Mouse (Mus musculus) mouse embryonic stem cell (cell line): ENCODE measurements around the gene Rprml.

Source experiments
- in situ Hi-C, 2 experiments: fragments of 300-500 bp; cut with MboI; formaldehyde crosslinking; loops; 1 replicate in 1 of 2; 3 replicates in 1 of 2; pipeline ENCODE4 v1.14.3; 2019 to 2020; ENCODE audit warnings: low sequenced_read_pairs in 2 of 2, low pct_unique_long_range_greater_than_20kb in 1 of 2, mixed read lengths in 1 of 2; ENCODE audit not compliant: unreplicated experiment in 1 of 2

Gene Rprml

GRCm38 (mm10) chr11:103649301-103649982 is at the start of gene Rprml:
Gene Rprml, plus strand, starts transcription at chr11:103649570.
- in situ Hi-C loops = no loop called here

GRCm38 (mm10) chr11:103606611-103607010 is 42.8 kb upstream of the Rprml start:
- in situ Hi-C loops = no loop called here

GRCm38 (mm10) chr11:103610772-103611171 is 38.6 kb upstream of the Rprml start:
- in situ Hi-C loops = no loop called here

GRCm38 (mm10) chr11:103621040-103621439 is 28.3 kb upstream of the Rprml start, which contains the start of gene Gm884:
Gene Gm884, minus strand, starts transcription at chr11:103621140.
- in situ Hi-C loops = no loop called here

GRCm38 (mm10) chr11:103627453-103627852 is 21.9 kb upstream of the Rprml start:
- in situ Hi-C loops = no loop called here

GRCm38 (mm10) chr11:103634806-103635205 is 14.6 kb upstream of the Rprml start:
- in situ Hi-C loops = no loop called here

- in situ Hi-C loops = no loop called here
Observed at GRCm38 (mm10) chr11:103635481-103635880, 13.9 kb upstream of the Rprml start.

- in situ Hi-C loops = no loop called here
Observed at GRCm38 (mm10) chr11:103636261-103636660, 13.1 kb upstream of the Rprml start.

GRCm38 (mm10) chr11:103638790-103639189 is 10.6 kb upstream of the Rprml start, which contains the start of gene Lyzl6:
Gene Lyzl6, minus strand, starts transcription at chr11:103638890.
- in situ Hi-C loops = no loop called here

- in situ Hi-C loops = no loop called here
Observed at GRCm38 (mm10) chr11:103639407-103639946, 9.9 kb upstream of the Rprml start.

- in situ Hi-C loops = no loop called here
Observed at GRCm38 (mm10) chr11:103643211-103643610, 6.2 kb upstream of the Rprml start.

GRCm38 (mm10) chr11:103645731-103646130 is 3.6 kb upstream of the Rprml start:
- in situ Hi-C loops = no loop called here

- in situ Hi-C loops = no loop called here
Observed at GRCm38 (mm10) chr11:103646301-103646700, 3.1 kb upstream of the Rprml start.

- in situ Hi-C loops = no loop called here
Observed at GRCm38 (mm10) chr11:103647921-103648620, 1.3 kb upstream of the Rprml start.

GRCm38 (mm10) chr11:103648656-103649055 is 714 bp upstream of the Rprml start:
- in situ Hi-C loops = no loop called here

GRCm38 (mm10) chr11:103649983-103650493 is 668 bp downstream of the Rprml start:
- in situ Hi-C loops = no loop called here

GRCm38 (mm10) chr11:103651426-103651825 is 2.1 kb downstream of the Rprml start:
- in situ Hi-C loops = no loop called here

GRCm38 (mm10) chr11:103653359-103653965 is 4.1 kb downstream of the Rprml start:
- in situ Hi-C loops = no loop called here

GRCm38 (mm10) chr11:103656520-103656919 is 7.2 kb downstream of the Rprml start:
- in situ Hi-C loops = no loop called here
